ENCODE assay signal across 14 mouse cellular contexts in genomic region chr14:120496284-120496683, GRCm38 (mm10). TPM values are rescaled to one million over a fixed set of nuclear protein-coding genes. Genes with fewer than 3 reads are reported as not detected.
A peak's percentile ranks its signal among the peaks of the same experiment; 100 is the strongest.
DNase-seq lines count a peak whose midpoint lies in the region; ATAC-seq and TF ChIP-seq lines count a peak whose summit lies in the region.
"Had no signal": no experiment of that assay in that cellular context is flagged by ENCODE, and none has a peak within 500 bp of the region (broad histone marks: within the 10 kb centered on the region; RNA-seq: fewer than 3 reads in every experiment).

No protein-coding gene starts in this region.

- DNase-seq in frontal cortex, postnatal 25 days (ENCODE audit: low spot score in 2 of 2): no peak
- DNase-seq in kidney, adult 2 months: no peak
- no peak for DNase-seq in testis, postnatal 10 days (ENCODE audit: low spot score)
- no peak for DNase-seq in limb, embryonic 10.5 days (ENCODE audit: low spot score)
- DNase-seq: cerebellum, adult 8-10 months; lung, postnatal 36 days had no signal

- TF ChIP-seq CTCF in kidney, adult 2 months (conservative IDR thresholded peaks at IDR 0.05; ENCODE audit: insufficient read depth, insufficient read length, low read depth, low read length): no peak
- no peak for TF ChIP-seq CTCF in testis, adult 2 months (IDR thresholded peaks at IDR 0.05; ENCODE audit: control insufficient read depth, insufficient read depth, insufficient replicate concordance, low read depth, low read length)

- H3K4me3 ChIP-seq in kidney, embryonic 16.5 days (ENCODE audit: low read length): no peak overlapping the region
- H3K4me3 ChIP-seq in kidney, adult 2 months (ENCODE audit: insufficient read depth, low read depth, low read length): no peak overlapping the region
- no peak overlapping the region for H3K4me3 ChIP-seq in testis, adult 2 months (ENCODE audit: control insufficient read depth, low read depth, low read length)
- H3K4me3 ChIP-seq in limb, embryonic 10.5 days: no peak overlapping the region
- H3K4me3 ChIP-seq: hindbrain, embryonic 10.5 days; limb, embryonic 15.5 days; neural tube, embryonic 13.5 days had no signal

- no peak overlapping the region for H3K27ac ChIP-seq in kidney, embryonic 16.5 days (ENCODE audit: low read length)
- no peak overlapping the region for H3K27ac ChIP-seq in kidney, adult 2 months (ENCODE audit: insufficient read depth, low read depth, low read length)
- peak overlapping the region; percentile 79 for H3K27ac ChIP-seq in testis, adult 2 months (ENCODE audit: control insufficient read depth, insufficient read depth, low read depth, low read length)
- H3K27ac ChIP-seq in limb, embryonic 10.5 days: no peak overlapping the region
- H3K27ac ChIP-seq: hindbrain, embryonic 10.5 days; limb, embryonic 15.5 days; neural tube, embryonic 13.5 days had no signal

- H3K36me3 ChIP-seq in kidney, embryonic 16.5 days (ENCODE audit: insufficient read depth, low read length): no peaks in the 10 kb centered on the region
- H3K36me3 ChIP-seq in kidney, adult 2 months (ENCODE audit: control insufficient read depth, insufficient read depth, low read length): no peaks in the 10 kb centered on the region
- H3K36me3 ChIP-seq in testis, adult 2 months (ENCODE audit: control insufficient read depth, insufficient read depth, low read length): no peaks in the 10 kb centered on the region
- H3K36me3 ChIP-seq in limb, embryonic 10.5 days: peaks cover 3% of the 10 kb centered on the region; the same call in 1 of the 2 replicates
- H3K36me3 ChIP-seq: neural tube, embryonic 13.5 days had no signal

- TF ChIP-seq POLR2A in kidney, adult 2 months (IDR thresholded peaks at IDR 0.05; ENCODE audit: low read depth, low read length): no peak
- TF ChIP-seq POLR2A in testis, adult 2 months (IDR thresholded peaks at IDR 0.05; ENCODE audit: control insufficient read depth, low read depth, low read length): no peak

- H3K27me3 ChIP-seq in kidney, embryonic 16.5 days (ENCODE audit: insufficient read depth, low read length): no peaks in the 10 kb centered on the region
- no peaks in the 10 kb centered on the region for H3K27me3 ChIP-seq in kidney, adult 2 months (replicated peaks; ENCODE audit: control insufficient read depth, insufficient read depth, low read length)
- H3K27me3 ChIP-seq in testis, adult 2 months (ENCODE audit: control insufficient read depth, insufficient read depth, low read length): no peaks in the 10 kb centered on the region
- H3K27me3 ChIP-seq in limb, embryonic 10.5 days (ENCODE audit: low read depth, poor library complexity, severe bottlenecking): no peaks in the 10 kb centered on the region
- H3K27me3 ChIP-seq: limb, embryonic 15.5 days; neural tube, embryonic 13.5 days had no signal

- no peak overlapping the region for H3K9ac ChIP-seq in kidney, embryonic 16.5 days (replicated peaks; ENCODE audit: low read length)
- H3K9ac ChIP-seq: limb, embryonic 15.5 days; neural tube, embryonic 13.5 days had no signal

- peaks cover 15% of the 10 kb centered on the region for H3K4me1 ChIP-seq in kidney, embryonic 16.5 days (ENCODE audit: insufficient read depth, low read length)
- H3K4me1 ChIP-seq in kidney, adult 2 months (ENCODE audit: control insufficient read depth, insufficient read depth, low read length): no peaks in the 10 kb centered on the region
- H3K4me1 ChIP-seq in testis, adult 2 months (ENCODE audit: control insufficient read depth, insufficient read depth, low read length): no peaks in the 10 kb centered on the region; the same call in none of the 2 replicates
- 0 out of 2 replicates have a peak, but pooled peaks cover 3% of the 10 kb centered on the region for H3K4me1 ChIP-seq in limb, embryonic 10.5 days

- peak; percentile 35 for ATAC-seq in frontal cortex, adult (ENCODE audit: low TSS enrichment)
- peak; percentile 72; the same call in 1 of the 2 replicates for ATAC-seq in kidney, embryonic 16.5 days (ENCODE audit: low FRiP score, low TSS enrichment)
- ATAC-seq in cerebellum, adult (ENCODE audit: insufficient number of reproducible peaks, low FRiP score, low TSS enrichment): no peak
- ATAC-seq: intestine, postnatal 0 days had no signal

- H3K4me2 ChIP-seq in kidney, embryonic 16.5 days (replicated peaks; ENCODE audit: low read depth, low read length): no peak overlapping the region
- H3K4me2 ChIP-seq: limb, embryonic 15.5 days; neural tube, embryonic 13.5 days had no signal

- H3K9me3 ChIP-seq in kidney, embryonic 16.5 days (ENCODE audit: low read length): no peaks in the 10 kb centered on the region
- H3K9me3 ChIP-seq in limb, embryonic 10.5 days (replicated peaks): no peaks in the 10 kb centered on the region
- H3K9me3 ChIP-seq: hindbrain, embryonic 10.5 days; limb, embryonic 15.5 days; neural tube, embryonic 13.5 days had no signal

- WGBS in kidney, embryonic 16.5 days: 6% methylated on average over 5 of the region's 5 CpGs
- 20% methylated on average over 5 of the region's 5 CpGs for WGBS in kidney, adult 2 months
- 65% methylated on average over 5 of the region's 5 CpGs for WGBS in limb, embryonic 10.5 days

RNA-seq across cellular contexts. Expression of gene Rap2a, which starts 18.0 kb away (rescaled TPM):
- 5.9 and 7.3 TPM in 2 replicates for polyA plus RNA-seq in kidney, embryonic 16.5 days (2015; fragmentation: Nextera tagmentation; extraction: Ambion mirVana)
- polyA plus RNA-seq in kidney, adult 2 months (2012; rRNA removed): 9.7 and 12.4 TPM in 2 replicates
- 4.0 and 4.2 TPM in 2 replicates for polyA plus RNA-seq in testis, adult 2 months (2012; rRNA removed)
- 7.9 and 8.9 TPM in 2 replicates for polyA plus RNA-seq in limb, embryonic 10.5 days (2016; fragmentation: Nextera tagmentation; extraction: Ambion mirVana)
